Mouse (Mus musculus) G1E (cell line): ENCODE data around the gene Zer1.

Experiments used
- CTCF ChIP-seq: IDR thresholded peaks from 2 replicates; pipeline ENCODE4 v1.5.1; 2012; ENCODE audit warnings: low read depth, low read length, inconsistent platforms, mixed read lengths
- GATA1 ChIP-seq: IDR thresholded peaks from 2 replicates; pipeline ENCODE4 v1.6.1; 2012; ENCODE audit warnings: borderline replicate concordance, low read length, inconsistent platforms, mixed read lengths
- POLR2AphosphoS5 ChIP-seq: IDR thresholded peaks from 2 replicates; pipeline ENCODE4 v1.6.1; 2012; ENCODE audit warnings: low read depth, low read length, inconsistent platforms; ENCODE audit not compliant: insufficient replicate concordance
- TAL1 ChIP-seq: conservative IDR thresholded peaks from 2 replicates; pipeline ENCODE4 v1.6.1; 2012; ENCODE audit warnings: low read depth, low read length, inconsistent platforms, mixed read lengths

- TF ChIP-seq CTCF (no peak), TAL1 (no peak), GATA1 (no peak), POLR2AphosphoS5 (no peak)
These were observed 57.1 kb downstream of the Zer1 start for GRCm38 (mm10) chr2:30067031-30067888.
